Mouse (Mus musculus) gastrocnemius, postnatal 36 days (tissue): ENCODE results near the gene Gm7694. TPM values are rescaled to one million over a fixed set of nuclear protein-coding genes. Genes with fewer than 3 reads are reported as not detected.

Experiments used
- DNase-seq, 2 experiments: peaks; one replicate each; pipeline ENCODE4 v3.0.0; 2022
- intact Hi-C: fragments of 180-260 bp; cut with DNase I; formaldehyde crosslinking; loops from one replicate; pipeline ENCODE4 v1.15.1; 2025
- long read RNA-seq, 2 experiments: library from polyadenylated mRNA; stranded (forward); transcript quantifications; one replicate each; pipeline ENCODE4 v2.0.0; 2021
- total RNA-seq, 2 experiments: library from RNA; stranded (reverse); gene quantifications; 2 replicates each; pipeline ENCODE4 v1.2.3; 2021

Gm7694 gene
- under 1 TPM; 0.15 to 0.36 TPM for total RNA-seq
- long read RNA-seq, experiment 1, result 0 reads
- long read RNA-seq, experiment 2, result 0 reads

DNA sequence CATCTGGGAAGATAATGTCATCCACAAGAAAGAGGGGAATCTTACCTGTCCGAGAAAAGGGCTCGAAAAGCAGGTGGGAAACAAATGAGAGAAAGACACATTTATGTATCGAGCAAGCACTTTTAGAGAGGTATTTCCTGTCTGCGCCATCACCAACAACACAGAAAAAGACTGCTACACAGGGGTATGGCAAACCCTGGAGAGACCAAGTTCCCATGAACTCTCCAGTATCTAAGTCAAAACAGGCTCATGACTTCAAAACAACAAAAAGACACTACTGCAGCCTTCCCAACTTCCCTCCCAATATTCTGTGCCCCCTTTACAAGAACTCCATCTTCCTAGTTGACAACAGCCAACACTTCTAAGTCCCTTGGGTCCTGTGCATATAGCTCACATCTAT is at the start of gene Gm7694:
TSS of gene Gm7694 (minus strand) at position 101 of the 400 bp plus-strand sequence.
- intact Hi-C loops, result no loop called here
- DNase-seq, result no peak

- DNase-seq, result no peak
- intact Hi-C loops, result no loop called here
Measured at GRCm38 (mm10) chr1:170353335-170353734, 47.2 kb upstream of the Gm7694 start.

DNA sequence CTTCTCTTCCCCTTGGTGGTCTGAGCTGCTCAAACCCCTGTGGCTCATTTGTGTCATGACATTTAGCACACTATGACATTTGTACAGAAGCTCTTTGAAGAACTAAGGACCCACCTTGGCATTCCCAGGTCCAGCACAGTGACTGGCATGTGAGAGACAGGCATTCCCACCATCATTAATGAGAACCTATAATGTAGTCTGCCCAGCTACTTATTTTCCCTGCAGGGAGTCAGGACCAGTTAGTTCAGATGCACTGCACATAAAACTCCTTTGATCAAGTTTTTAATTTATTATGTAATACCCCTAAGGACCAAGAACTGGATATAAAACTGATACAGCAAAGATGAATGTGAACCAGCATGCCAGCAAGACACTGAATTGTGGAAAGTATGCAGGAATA is 44.9 kb upstream of the Gm7694 start:
- intact Hi-C loops, result no loop called here
- DNase-seq, result no peak

- no peak for DNase-seq
- intact Hi-C loops, result no loop called here
Measured at GRCm38 (mm10) chr1:170346266-170346665, 40.1 kb upstream of the Gm7694 start.

- intact Hi-C loops, result no loop called here
- DNase-seq, result no peak
Measured at GRCm38 (mm10) chr1:170343906-170344305, 37.8 kb upstream of the Gm7694 start.

DNA sequence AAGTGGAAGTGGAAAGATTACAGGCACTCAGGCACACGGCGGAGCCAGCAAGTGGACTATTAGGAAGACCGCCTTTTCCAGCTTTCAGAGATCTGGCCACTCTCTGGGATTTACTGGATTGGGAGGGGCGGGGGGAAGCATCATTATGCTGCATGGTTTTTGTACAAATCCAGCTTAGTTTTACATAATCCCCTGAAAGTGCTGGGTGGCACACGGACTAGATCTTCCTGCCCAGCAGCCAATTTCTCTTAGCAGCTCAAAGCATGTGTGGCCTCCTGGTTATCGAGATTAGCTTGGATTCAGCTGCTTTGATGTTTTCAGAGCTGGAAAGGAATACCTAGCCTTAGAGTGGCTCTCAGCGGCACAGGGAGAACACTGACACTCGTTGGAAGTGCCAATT is 36.9 kb upstream of the Gm7694 start:
- no peak for DNase-seq
- intact Hi-C loops, result no loop called here

DNA sequence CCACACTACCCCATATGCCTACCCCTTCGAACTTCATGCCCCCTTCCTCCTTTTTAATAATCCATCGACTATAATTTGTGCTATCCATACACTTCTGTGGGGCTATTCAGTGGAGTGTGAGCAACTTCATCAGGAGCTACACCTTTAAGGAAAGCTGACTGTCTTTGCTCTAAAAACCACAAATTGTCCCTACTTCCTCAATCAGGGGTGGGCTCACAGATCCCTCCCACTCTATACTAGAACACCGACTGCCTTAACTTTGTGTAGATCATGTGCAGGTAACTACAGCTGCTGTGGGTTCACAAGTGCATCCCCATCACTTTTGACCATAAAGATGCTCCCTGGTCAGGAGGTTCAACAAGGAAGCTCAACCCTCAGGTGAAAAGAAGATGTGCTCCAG is 33.8 kb upstream of the Gm7694 start:
- intact Hi-C loops, result no loop called here
- no peak for DNase-seq

- no peak for DNase-seq
- intact Hi-C loops, result no loop called here
Measured at GRCm38 (mm10) chr1:170332775-170333174, 26.6 kb upstream of the Gm7694 start.

DNA sequence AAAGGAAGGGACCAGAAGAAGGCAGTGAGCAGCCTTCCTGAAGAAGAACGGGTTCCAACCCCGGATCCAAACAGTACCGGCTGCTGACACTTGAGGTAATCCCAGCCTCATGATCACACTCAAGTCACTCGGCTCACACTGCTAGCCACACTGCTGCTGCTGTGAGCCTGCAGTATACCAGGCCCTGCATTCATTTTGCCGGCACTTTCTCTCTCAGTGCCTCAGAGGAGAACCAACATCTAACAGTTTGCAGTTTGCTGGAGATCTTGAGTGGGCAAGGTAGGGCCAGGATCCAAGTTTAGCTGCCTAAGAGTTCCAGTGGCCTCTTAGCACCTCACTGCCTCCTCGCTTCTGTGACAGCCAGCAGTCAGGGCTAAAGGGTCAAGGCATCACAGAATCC is 25.8 kb upstream of the Gm7694 start:
- DNase-seq, result no peak
- intact Hi-C loops, result no loop called here

DNA sequence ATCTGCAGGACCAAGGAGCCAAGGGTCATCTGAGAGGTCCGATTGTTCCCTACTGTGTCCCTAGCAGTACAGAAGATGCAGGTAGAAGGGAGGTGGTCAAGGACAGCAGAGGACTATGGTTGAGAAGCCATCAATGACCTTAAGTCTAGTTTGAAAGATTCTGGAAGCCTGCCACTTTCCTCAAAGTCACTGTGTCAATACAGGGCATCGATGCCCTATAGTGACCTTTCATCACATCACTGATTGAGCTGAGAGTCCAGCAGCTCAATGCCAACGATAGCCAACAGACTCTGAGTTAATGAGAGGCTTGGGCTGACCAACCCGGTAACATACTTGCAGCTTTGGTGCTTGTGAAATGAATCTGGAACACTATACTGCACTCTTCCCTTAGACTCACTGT is 19.1 kb upstream of the Gm7694 start:
- intact Hi-C loops, result no loop called here
- no peak for DNase-seq

DNA sequence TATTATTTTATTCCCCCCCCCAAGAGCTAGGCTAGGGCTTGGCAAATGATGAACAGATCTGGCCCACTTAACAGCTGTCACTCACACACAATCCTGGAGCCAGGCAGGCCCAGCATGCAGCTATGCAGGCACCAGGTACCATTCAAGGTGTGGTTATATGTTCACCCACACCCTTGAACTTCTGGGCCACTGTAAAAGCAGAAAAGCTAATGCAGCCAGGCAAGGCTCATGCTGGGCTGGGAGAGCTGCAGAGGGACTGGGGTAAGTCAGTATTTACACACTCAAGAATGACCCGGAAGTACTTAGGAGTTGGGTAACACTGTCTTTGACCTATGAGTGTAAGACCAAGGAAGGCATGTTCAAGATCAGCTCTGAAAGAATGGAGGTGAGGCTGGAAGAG is 18.2 kb upstream of the Gm7694 start:
- intact Hi-C loops, result no loop called here
- no peak for DNase-seq

DNA sequence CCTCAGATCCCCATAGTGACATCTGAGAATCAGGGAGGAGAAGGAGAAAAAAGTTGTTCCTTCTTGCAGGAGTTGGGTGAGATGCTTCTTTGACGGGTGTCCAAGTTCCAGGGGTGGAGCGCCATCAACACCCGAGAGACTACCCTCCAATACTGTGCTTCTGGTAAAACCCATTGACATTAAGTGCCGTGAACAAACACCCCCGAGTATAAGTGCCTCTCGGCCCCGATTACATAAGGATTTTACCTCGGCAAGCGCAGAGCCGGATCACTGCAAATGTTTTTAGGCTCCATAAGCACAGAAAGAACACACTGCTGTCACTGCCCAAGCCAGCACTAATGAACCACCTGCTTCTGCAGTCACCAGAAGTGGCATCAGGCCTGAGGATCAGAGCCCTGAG is 16.9 kb upstream of the Gm7694 start:
- intact Hi-C loops, result no loop called here
- DNase-seq, result no peak

- DNase-seq, result no peak
- intact Hi-C loops, result no loop called here
Measured at GRCm38 (mm10) chr1:170322046-170322445, 15.9 kb upstream of the Gm7694 start.

- DNase-seq, result no peak
- intact Hi-C loops, result no loop called here
Measured at GRCm38 (mm10) chr1:170311431-170311830, 5.3 kb upstream of the Gm7694 start.

DNA sequence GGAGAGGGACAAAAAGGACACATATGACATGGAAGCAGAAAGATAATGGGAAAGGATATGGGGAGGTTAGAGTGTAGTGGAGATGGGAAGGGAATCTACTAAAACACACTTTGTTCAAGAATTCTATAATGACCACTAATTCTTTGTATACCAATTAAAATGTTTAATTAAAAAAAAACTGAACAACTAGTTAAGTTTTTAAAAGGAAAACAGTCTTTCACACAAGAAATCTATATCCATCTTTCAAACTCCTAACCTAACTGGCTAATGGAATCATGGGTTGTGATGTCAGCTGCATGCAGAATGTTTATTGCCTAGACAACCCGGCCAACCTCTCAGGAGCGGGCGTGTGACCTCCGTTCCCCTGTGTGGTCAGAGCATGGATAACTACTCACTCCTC is 2.4 kb upstream of the Gm7694 start, which contains the start of gene Spata46:
TSS of gene Spata46 (plus strand) at position 301 of the 400 bp plus-strand sequence.
- intact Hi-C loops, result no loop called here
- no peak for DNase-seq

DNA sequence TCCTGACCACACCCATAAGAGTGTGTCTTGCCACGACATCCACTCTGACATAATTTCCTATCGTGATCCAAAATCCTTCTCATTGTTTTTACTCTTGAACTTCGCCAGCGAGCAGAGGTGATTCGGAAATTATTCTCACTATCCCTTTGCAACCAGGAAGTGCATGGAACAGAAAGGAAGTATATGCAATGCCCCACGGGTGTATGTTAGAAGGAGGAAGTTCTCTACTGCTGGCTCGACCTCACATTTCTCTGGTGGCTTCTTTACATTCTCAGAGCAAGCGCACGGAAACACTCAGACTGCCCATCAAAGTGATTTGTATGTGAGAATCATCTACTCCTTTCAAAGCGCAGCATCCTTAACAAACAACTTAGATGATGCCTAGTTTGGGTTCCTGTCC is 1.1 kb downstream of the Gm7694 start:
- intact Hi-C loops, result no loop called here

GRCm38 (mm10) chr1:170303103-170303502 is 3.0 kb downstream of the Gm7694 start:
- no peak for DNase-seq
- intact Hi-C loops, result no loop called here

More for the DNA sequence above, 1.1 kb downstream of the Gm7694 start:
- DNase-seq, result no peak

DNA sequence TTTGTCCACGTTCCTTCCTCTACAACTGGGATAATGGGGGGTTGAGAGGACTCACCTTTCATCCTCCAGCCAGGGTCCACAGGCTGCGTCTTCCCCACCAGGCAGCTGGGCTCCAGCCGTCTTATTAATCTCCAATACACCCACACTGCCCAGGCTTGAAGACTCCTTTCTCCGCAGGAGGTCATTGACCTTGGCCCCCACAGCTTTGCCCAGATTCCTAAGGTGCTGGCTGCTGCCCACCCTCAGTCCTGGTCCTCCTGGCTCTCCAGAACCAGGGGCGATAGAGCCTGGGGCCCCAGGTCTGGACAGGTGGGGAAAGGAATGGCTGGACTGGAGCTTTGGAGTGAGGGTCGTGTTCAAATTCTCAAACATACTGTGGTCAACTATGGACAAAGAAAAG is 3.7 kb downstream of the Gm7694 start:
- intact Hi-C loops, result no loop called here

DNA sequence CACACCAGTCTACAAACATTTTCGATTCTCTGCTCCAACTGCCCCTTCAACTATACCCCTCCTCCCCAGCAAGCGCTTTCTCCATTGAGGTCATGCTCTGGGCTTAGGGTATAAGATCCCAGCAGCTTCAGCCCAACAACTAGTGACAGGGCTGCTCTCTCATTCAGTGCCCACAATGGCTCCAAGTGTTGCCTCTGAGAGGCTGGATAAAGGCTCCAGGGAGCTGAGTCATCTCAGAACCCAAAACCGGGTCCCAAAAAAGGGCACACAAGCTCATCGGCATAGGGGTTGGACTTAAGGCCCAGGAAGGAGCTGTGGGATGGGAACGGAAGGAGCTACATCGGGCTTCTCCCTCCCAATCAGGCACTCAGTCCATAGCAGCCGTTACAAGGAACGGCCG is 4.4 kb downstream of the Gm7694 start:
- intact Hi-C loops, result no loop called here
- DNase-seq, result no peak

More for the DNA sequence above, 3.7 kb downstream of the Gm7694 start:
- DNase-seq, result no peak

GRCm38 (mm10) chr1:170299496-170299895 is 6.6 kb downstream of the Gm7694 start:
- intact Hi-C loops, result no loop called here
- no peak for DNase-seq

DNA sequence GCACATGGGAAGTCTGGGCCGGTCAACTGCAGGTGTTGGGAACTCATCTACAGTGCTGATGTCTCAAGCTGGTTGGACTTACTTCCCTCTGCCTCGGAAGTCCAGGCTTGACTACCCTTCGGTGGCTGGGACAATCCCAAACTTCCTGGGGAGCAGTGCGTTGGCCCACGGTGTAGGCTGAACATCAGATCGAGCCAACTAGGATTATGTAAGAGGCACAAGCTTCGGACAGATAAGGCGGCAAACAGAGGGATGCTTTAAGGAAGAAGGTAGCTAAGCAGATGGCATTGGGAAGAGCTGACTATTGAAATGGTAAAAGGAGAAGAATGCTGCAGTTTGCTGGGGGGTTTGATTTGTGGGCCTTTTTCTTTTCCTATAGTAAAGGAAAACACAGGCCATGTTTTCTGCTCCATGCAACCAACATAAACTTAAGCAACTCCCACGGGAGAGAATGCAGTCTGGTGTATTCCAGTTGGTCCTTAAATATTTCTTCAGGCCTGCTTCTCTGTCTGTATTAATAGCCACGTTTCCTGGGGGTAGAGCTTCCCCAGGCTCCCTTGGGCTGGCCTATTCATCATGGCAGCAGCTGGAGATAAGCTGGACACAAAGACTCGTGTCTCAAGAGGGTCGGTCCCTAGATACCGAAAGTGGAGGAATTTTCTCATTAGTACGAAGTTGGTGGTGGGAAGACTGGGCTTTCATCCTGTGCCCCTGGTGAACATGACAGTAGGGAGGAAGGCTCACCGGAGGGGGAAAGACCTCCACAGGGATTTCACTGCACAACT is 11.2 kb downstream of the Gm7694 start:
- DNase-seq, result no peak
- intact Hi-C loops, result no loop called here

GRCm38 (mm10) chr1:170293257-170293656 is 12.9 kb downstream of the Gm7694 start:
- intact Hi-C loops, result loop anchor here (2.0 kb wide), 1 partner anchor 320 kb away; no protein-coding TSS in a partner anchor
- DNase-seq, result no peak
